Mouse (Mus musculus): ENCODE measurements around the gene Lap3. TPM values are rescaled to one million over a fixed set of nuclear protein-coding genes. Genes with fewer than 3 reads are reported as not detected.

Gene Lap3
- polyA plus RNA-seq, 1 experiment, result 11.9 TPM

- H3K4me1 ChIP-seq, result peaks cover 6% of the 10 kb centered on the region
- no peaks in the 10 kb centered on the region for H3K9me3 ChIP-seq
- H3K36me3 ChIP-seq (replicated peaks; ENCODE audit: low read length), result peaks cover 71% of the 10 kb centered on the region
- TF ChIP-seq GATA1 (IDR thresholded peaks at IDR 0.05; ENCODE audit: borderline replicate concordance, low read length), result no peak
- TF ChIP-seq FLI1 (IDR thresholded peaks at IDR 0.05; ENCODE audit: low read length), result no peak
- H3K4me3 ChIP-seq (replicated peaks), result no peak overlapping the region
- H3K27me3 ChIP-seq (replicated peaks), result no peaks in the 10 kb centered on the region
Observed at GRCm38 (mm10) chr5:45514599-45514998, 21.4 kb downstream of the Lap3 start.

GRCm38 (mm10) chr5:45515151-45515743 is 22.1 kb downstream of the Lap3 start:
- TF ChIP-seq FLI1 (IDR thresholded peaks at IDR 0.05; ENCODE audit: low read length) (no peak), GATA1 (IDR thresholded peaks at IDR 0.05; ENCODE audit: borderline replicate concordance, low read length) (no peak)

GRCm38 (mm10) chr5:45519960-45520808 is 27.0 kb downstream of the Lap3 start, which contains the start of gene Med28:
Med28 (plus strand) TSS chr5:45520229.
- Histone ChIP-seq H3K27me3 (replicated peaks) (no peaks in the 10 kb centered on the region), H3K4me3 (replicated peaks) (peak within 1 kb of the TSS; percentile 99), H3K4me1 (peaks cover 27% of the 10 kb centered on the region), H3K36me3 (replicated peaks; ENCODE audit: low read length) (peaks cover 45% of the 10 kb centered on the region), H3K9me3 (no peaks in the 10 kb centered on the region)
- no peak for TF ChIP-seq FLI1 (IDR thresholded peaks at IDR 0.05; ENCODE audit: low read length)
- TF ChIP-seq GATA1 (IDR thresholded peaks at IDR 0.05; ENCODE audit: borderline replicate concordance, low read length), result no peak

More at GRCm38 (mm10) chr5:45515151-45515743, 22.1 kb downstream of the Lap3 start:
- Histone ChIP-seq H3K4me1 (peaks cover 9% of the 10 kb centered on the region), H3K36me3 (replicated peaks; ENCODE audit: low read length) (peaks cover 64% of the 10 kb centered on the region), H3K9me3 (no peaks in the 10 kb centered on the region), H3K27me3 (replicated peaks) (no peaks in the 10 kb centered on the region), H3K4me3 (replicated peaks) (no peak overlapping the region)

- peaks cover 48% of the 10 kb centered on the region for H3K36me3 ChIP-seq (replicated peaks; ENCODE audit: low read length)
- TF ChIP-seq GATA1 (IDR thresholded peaks at IDR 0.05; ENCODE audit: borderline replicate concordance, low read length) (no peak), FLI1 (IDR thresholded peaks at IDR 0.05; ENCODE audit: low read length) (no peak)
- peaks cover 27% of the 10 kb centered on the region for H3K4me1 ChIP-seq
- no peaks in the 10 kb centered on the region for H3K9me3 ChIP-seq
- H3K4me3 ChIP-seq (replicated peaks), result peak overlapping the region; percentile 99
- no peaks in the 10 kb centered on the region for H3K27me3 ChIP-seq (replicated peaks)
Observed at GRCm38 (mm10) chr5:45520809-45521110, 27.6 kb downstream of the Lap3 start.

GRCm38 (mm10) chr5:45521601-45522000 is 28.4 kb downstream of the Lap3 start:
- Histone ChIP-seq H3K9me3 (no peaks in the 10 kb centered on the region), H3K4me3 (replicated peaks) (peak overlapping the region; percentile 40), H3K4me1 (peaks cover 27% of the 10 kb centered on the region), H3K36me3 (replicated peaks; ENCODE audit: low read length) (peaks cover 48% of the 10 kb centered on the region), H3K27me3 (replicated peaks) (no peaks in the 10 kb centered on the region)
- TF ChIP-seq FLI1 (IDR thresholded peaks at IDR 0.05; ENCODE audit: low read length), result no peak
- TF ChIP-seq GATA1 (IDR thresholded peaks at IDR 0.05; ENCODE audit: borderline replicate concordance, low read length), result no peak

- TF ChIP-seq FLI1 (IDR thresholded peaks at IDR 0.05; ENCODE audit: low read length) (no peak), GATA1 (IDR thresholded peaks at IDR 0.05; ENCODE audit: borderline replicate concordance, low read length) (no peak)
- no peaks in the 10 kb centered on the region for H3K27me3 ChIP-seq (replicated peaks)
- no peaks in the 10 kb centered on the region for H3K9me3 ChIP-seq
- peaks cover 17% of the 10 kb centered on the region for H3K4me1 ChIP-seq
- peak overlapping the region; percentile 14 for H3K4me3 ChIP-seq (replicated peaks)
- H3K36me3 ChIP-seq (replicated peaks; ENCODE audit: low read length), result peaks cover 76% of the 10 kb centered on the region
Observed at GRCm38 (mm10) chr5:45525101-45525500, 31.9 kb downstream of the Lap3 start.

- H3K36me3 ChIP-seq (replicated peaks; ENCODE audit: low read length), result peaks cover 83% of the 10 kb centered on the region
- TF ChIP-seq FLI1 (IDR thresholded peaks at IDR 0.05; ENCODE audit: low read length) (no peak), GATA1 (IDR thresholded peaks at IDR 0.05; ENCODE audit: borderline replicate concordance, low read length) (no peak)
- H3K4me3 ChIP-seq (replicated peaks), result no peak overlapping the region
Observed at GRCm38 (mm10) chr5:45526338-45526737, 33.2 kb downstream of the Lap3 start.

GRCm38 (mm10) chr5:45529696-45530095 is 36.5 kb downstream of the Lap3 start:
- no peaks in the 10 kb centered on the region for H3K27me3 ChIP-seq (replicated peaks)
- TF ChIP-seq GATA1 (IDR thresholded peaks at IDR 0.05; ENCODE audit: borderline replicate concordance, low read length), result no peak
- no peak for TF ChIP-seq FLI1 (IDR thresholded peaks at IDR 0.05; ENCODE audit: low read length)
- H3K36me3 ChIP-seq (replicated peaks; ENCODE audit: low read length), result peaks cover 65% of the 10 kb centered on the region
- no peak overlapping the region for H3K4me3 ChIP-seq (replicated peaks)
- peaks cover 8% of the 10 kb centered on the region for H3K4me1 ChIP-seq
- no peaks in the 10 kb centered on the region for H3K9me3 ChIP-seq

More at GRCm38 (mm10) chr5:45526338-45526737, 33.2 kb downstream of the Lap3 start:
- no peaks in the 10 kb centered on the region for H3K27me3 ChIP-seq (replicated peaks)
- peaks cover 9% of the 10 kb centered on the region for H3K4me1 ChIP-seq
- H3K9me3 ChIP-seq, result no peaks in the 10 kb centered on the region

- TF ChIP-seq FLI1 (IDR thresholded peaks at IDR 0.05; ENCODE audit: low read length), result no peak
- TF ChIP-seq GATA1 (IDR thresholded peaks at IDR 0.05; ENCODE audit: borderline replicate concordance, low read length), result no peak
- Histone ChIP-seq H3K4me1 (peaks cover 17% of the 10 kb centered on the region), H3K4me3 (replicated peaks) (peak overlapping the region; percentile 82), H3K9me3 (no peaks in the 10 kb centered on the region), H3K27me3 (replicated peaks) (no peaks in the 10 kb centered on the region), H3K36me3 (replicated peaks; ENCODE audit: low read length) (peaks cover 18% of the 10 kb centered on the region)
Observed at GRCm38 (mm10) chr5:45534319-45535098, 41.3 kb downstream of the Lap3 start.

Measured in megakaryocyte, embryonic 14.5 days (primary cell).